Mouse (Mus musculus) ovary, adult 18-20 months (tissue): Measurements from ENCODE around the gene Defa30.
"Not testable (repeated sequence)": the region's sequence is repeated elsewhere in the genome, so short reads cannot be mapped to it uniquely, and the experiment has no call there.

Experiments
- DNase-seq: peaks from one replicate; pipeline ENCODE4 v3.0.0; 2022; ENCODE audit warnings: low spot score, mixed read lengths

The Defa30 gene

DNA sequence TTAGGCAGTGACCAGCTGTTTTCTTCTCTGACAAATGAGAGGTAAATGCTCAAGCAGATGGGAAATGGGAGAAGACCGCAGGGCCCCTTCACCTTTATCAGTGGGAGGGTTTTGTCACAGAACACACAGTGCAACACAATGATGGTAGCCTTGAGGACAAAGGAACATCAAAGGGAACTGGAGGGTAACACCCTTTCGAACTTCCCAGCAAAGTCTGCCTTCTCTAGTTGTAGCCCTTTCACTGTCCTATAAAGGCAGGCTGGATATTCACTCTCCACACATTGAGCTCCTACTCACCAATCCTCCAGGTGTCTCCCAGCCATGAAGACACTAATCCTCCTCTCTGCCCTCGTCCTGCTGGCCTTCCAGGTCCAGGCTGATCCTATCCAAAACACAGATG, at the start of gene Defa30:
Gene Defa30 (plus strand): TSS at position 301 of the 400 bp plus-strand sequence.
- not testable (repeated sequence) for DNase-seq

DNA sequence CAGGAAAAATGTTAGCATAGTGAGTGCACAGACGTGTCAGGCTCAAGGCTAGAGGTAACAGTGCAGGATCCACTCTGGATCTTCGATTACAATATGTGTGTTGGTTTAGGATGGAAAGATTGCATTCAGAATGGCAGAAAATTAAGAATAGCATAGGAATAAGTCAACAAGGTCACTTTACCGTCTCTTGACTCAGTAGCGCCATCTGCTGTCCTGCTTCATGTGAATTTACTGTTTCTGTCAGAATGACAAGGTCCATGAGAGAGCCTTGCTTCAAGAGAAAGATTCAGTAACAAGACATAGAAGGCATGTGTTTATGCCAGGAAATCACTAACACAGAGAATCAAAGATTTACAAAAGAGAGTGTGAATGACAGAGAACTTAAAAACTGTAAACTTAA, 41.3 kb upstream of the Defa30 start:
- DNase-seq = no peak

DNA sequence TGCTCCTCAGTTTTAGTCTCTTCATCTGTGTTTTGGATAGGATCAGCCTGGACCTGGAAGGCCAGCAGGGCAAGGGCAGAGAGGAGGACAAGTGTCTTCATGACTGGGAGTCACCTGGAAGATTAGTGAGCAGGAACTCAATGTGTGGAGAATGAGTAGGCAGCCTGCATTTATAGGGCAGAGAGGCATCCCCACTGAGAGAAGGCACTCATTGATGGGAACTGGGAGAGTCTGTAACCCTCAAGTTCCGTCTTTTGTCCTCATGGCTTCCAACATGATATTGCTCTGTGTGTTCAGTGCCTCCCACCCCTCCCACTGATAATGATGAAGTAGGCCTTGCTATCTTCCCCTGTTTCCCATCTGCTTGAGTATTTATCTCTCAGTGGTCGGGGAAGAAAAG, 38.5 kb upstream of the Defa30 start, which contains the start of gene Gm14851:
Gene Gm14851 (minus strand): TSS at position 101 of the 400 bp plus-strand sequence.
- not testable (repeated sequence) for DNase-seq

DNA sequence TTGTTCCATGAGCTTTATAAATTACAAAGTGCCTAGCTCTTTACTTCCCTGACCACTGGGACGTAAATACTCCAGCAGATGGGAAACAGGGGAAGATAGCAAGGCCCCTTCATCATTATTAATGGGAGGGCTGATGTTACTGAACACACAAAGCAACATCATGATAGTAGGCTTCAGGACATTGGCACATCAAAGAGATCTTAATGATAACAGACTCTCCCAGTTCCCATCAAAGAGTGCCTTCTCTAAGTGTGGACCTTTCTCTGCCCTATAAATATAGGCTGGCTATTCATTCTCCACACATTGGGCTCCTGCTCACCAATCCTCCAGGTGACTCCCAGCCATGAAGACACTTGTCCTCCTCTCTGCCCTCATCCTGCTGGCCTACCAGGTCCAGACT, 27.5 kb downstream of the Defa30 start, which contains the start of gene Defa22:
Gene Defa22 (plus strand): TSS at position 301 of the 400 bp plus-strand sequence.
- not testable (repeated sequence) for DNase-seq
